Mouse (Mus musculus) testis, adult 2 months (tissue): ENCODE measurements around the gene Actn2. TPM values are rescaled to one million over a fixed set of nuclear protein-coding genes. Genes with fewer than 3 reads are reported as not detected.

Experiments used
- H3K27ac ChIP-seq: fragments of 200-500 bp; 2 replicates; pipeline ENCODE4 v1.5.1; 2012; ENCODE audit warnings: low read depth, low read length; ENCODE audit not compliant: control insufficient read depth, insufficient read depth
- H3K27me3 ChIP-seq: fragments of 200-500 bp; 2 replicates; pipeline ENCODE4 v1.6.1; 2012; ENCODE audit warnings: mild to moderate bottlenecking, low read length, moderate library complexity; ENCODE audit not compliant: control insufficient read depth, insufficient read depth
- H3K36me3 ChIP-seq: fragments of 200-500 bp; 2 replicates; pipeline ENCODE4 v1.6.1; 2012; ENCODE audit warnings: mild to moderate bottlenecking, low read length; ENCODE audit not compliant: control insufficient read depth, insufficient read depth
- H3K4me1 ChIP-seq: fragments of 200-500 bp; 2 replicates; pipeline ENCODE4 v1.6.1; 2012; ENCODE audit warnings: low read length; ENCODE audit not compliant: control insufficient read depth, insufficient read depth
- H3K4me3 ChIP-seq: fragments of 200-500 bp; 2 replicates; pipeline ENCODE4 v1.5.1; 2012; ENCODE audit warnings: low read depth, mild to moderate bottlenecking, low read length, moderate library complexity, mixed read lengths; ENCODE audit not compliant: control insufficient read depth
- CTCF ChIP-seq: fragments of 200-500 bp; IDR thresholded peaks from 2 replicates; pipeline ENCODE4 v1.5.1; 2012; ENCODE audit warnings: low read depth, mild to moderate bottlenecking, inconsistent platforms, low read length, moderate library complexity; ENCODE audit not compliant: control insufficient read depth, insufficient read depth, insufficient replicate concordance
- POLR2A ChIP-seq: fragments of 200-500 bp; IDR thresholded peaks from 2 replicates; pipeline ENCODE4 v1.6.1; 2012; ENCODE audit warnings: low read depth, mild to moderate bottlenecking, inconsistent platforms, low read length, moderate library complexity; ENCODE audit not compliant: control insufficient read depth
- polyA plus RNA-seq: library from polyadenylated mRNA; depleted of rRNA; stranded (reverse); fragments of >200 nt; gene quantifications from 2 replicates; pipeline ENCODE4 v1.2.3, GENCODE M21; 2012

The Actn2 gene
- polyA plus RNA-seq, 1 experiment = 6.5 TPM

DNA sequence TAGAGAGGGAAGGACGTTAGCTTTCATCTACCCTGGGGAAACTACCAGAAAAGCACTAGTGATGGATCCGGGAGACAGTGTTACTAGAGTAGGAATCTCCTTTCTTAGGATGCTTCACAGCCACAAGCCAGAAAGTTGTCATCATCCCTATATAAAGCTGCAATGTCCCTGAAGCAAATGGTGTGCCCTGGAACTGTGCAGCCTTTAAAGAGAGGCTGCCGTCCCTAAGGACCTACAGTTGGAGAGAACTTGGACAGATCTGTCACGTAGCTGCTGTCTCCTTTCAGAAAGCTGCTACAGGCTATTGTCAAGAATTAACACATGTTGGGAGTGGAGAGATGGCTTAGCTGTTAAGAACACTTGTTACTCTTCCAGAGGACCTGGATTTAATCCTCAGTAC, 20.9 kb upstream of the Actn2 start:
- Histone ChIP-seq H3K27me3 (no peaks in the 10 kb centered on the region), H3K27ac (no peak overlapping the region), H3K4me3 (no peak overlapping the region), H3K4me1 (no peaks in the 10 kb centered on the region), H3K36me3 (no peaks in the 10 kb centered on the region)
- TF ChIP-seq POLR2A (no peak), CTCF (no peak)

DNA sequence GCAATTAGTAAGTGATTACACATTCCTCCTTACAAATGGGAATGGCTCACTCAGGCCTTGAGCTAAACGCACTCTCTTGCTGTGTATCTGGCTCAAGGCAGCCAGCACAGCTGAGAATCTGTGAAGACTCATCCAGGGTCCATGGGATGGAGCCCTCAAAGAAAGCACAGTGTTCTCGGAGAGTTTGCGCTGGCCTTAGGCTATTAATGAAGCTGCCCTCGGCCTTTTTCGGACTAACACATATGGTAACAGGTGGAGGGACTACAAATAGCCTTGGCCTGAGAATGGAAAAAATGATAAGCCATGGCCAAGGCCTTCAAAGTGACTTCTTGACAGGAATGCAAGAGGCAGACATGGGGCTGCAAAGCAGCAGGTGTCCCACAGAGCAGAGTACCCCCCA, 17.0 kb upstream of the Actn2 start:
- Histone ChIP-seq H3K27me3 (no peaks in the 10 kb centered on the region), H3K4me3 (no peak overlapping the region), H3K4me1 (no peaks in the 10 kb centered on the region), H3K36me3 (no peaks in the 10 kb centered on the region), H3K27ac (no peak overlapping the region)
- no peak for TF ChIP-seq CTCF
- no peak for TF ChIP-seq POLR2A

DNA sequence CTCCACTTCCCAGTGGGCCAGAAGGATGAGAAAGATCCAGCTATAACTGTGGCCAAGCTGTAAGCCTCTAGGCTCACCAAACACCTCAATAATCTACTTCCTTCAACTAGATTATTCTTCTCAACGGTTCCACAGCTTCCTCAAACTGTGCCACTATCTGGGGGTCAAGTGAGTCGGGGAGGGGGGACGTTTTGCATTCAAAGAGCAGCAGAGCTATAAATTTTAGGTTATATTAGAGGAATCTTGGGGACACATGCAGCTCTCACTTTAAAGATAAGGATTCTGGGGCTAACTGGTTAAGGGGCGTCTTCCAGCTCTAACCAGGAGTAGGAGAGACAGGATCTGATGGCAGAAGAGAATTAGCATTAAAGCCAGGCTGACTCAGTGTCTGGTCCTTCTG, 15.6 kb upstream of the Actn2 start:
- H3K36me3 ChIP-seq = no peaks in the 10 kb centered on the region
- H3K27ac ChIP-seq = no peak overlapping the region
- no peaks in the 10 kb centered on the region for H3K27me3 ChIP-seq
- H3K4me3 ChIP-seq = no peak overlapping the region
- TF ChIP-seq POLR2A (no peak), CTCF (no peak)
- no peaks in the 10 kb centered on the region for H3K4me1 ChIP-seq

DNA sequence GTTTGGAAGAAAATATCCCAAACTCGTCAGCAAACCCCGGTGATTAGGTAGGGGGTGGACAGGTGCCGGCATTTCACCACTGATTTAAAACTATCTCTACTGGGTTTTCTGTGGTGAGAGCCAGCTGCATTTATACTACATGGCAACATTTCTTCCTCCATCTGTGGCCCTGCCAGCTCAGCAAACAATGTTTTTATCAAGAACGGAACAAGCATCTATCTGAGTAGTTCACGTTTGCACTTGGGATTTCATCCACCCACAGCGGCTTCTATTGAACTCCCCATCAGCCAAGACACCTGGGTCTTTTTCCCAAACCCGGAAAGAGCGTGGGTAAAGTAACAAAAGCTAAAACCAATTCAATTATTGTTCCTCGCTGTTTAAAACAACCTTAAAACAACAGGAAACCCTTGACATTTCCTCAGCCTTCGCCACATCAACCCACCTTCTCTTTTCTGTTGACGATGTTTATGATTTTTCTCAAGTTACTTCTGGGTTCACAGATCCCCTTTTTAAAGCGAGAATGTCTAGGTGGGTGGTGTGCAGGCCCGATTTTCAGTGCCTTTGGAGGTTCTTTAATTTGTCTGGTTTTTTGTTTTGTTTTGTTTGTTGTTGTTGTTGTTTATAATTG, 8.8 kb upstream of the Actn2 start:
- Histone ChIP-seq H3K4me1 (no peaks in the 10 kb centered on the region), H3K27ac (no peak overlapping the region), H3K4me3 (no peak overlapping the region), H3K36me3 (no peaks in the 10 kb centered on the region), H3K27me3 (no peaks in the 10 kb centered on the region)
- TF ChIP-seq CTCF = no peak
- no peak for TF ChIP-seq POLR2A

DNA sequence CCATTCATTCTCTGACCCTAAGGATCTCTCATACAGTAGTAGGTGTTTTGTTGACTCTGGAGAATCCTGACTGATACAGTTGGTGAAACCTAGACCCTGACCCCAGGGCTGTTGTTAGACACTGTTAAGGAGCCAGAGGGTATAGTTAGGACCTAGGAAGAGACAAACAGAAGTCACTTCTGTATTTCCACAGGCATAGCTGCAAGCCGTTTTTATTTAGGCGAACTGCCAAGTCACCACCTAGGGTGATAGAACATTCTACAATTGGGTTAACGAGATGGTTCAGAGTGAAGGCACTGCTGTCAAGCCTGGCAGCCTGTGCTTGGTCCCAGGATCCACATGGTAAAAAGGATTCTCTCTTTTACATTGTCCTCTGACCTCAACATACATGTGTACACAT, 6.3 kb upstream of the Actn2 start:
- Histone ChIP-seq H3K4me3 (no peak overlapping the region), H3K27me3 (no peaks in the 10 kb centered on the region), H3K27ac (no peak overlapping the region), H3K4me1 (no peaks in the 10 kb centered on the region), H3K36me3 (no peaks in the 10 kb centered on the region)
- TF ChIP-seq POLR2A (no peak), CTCF (no peak)

DNA sequence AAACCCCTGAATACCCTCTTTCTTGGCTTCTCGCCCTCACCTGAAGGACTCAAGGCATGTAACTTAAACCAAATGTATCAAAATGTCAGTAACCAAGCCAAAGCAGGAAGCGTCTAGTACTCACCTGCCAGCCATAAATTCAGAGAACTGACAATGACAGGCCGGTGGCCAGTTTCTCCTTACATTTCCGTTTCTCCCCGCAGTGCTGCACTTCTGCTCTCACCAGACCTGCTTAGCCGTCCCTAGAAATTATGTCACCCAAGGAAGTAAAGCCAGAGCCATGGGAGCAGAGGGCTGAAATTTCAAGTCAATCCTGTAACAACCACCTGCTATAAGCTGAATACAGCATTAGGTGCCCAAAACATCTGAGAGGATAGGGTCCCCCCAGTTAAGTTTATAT, 887 bp upstream of the Actn2 start:
- Histone ChIP-seq H3K27me3 (no peaks in the 10 kb centered on the region), H3K4me1 (peaks cover 7% of the 10 kb centered on the region), H3K4me3 (no peak overlapping the region), H3K36me3 (no peaks in the 10 kb centered on the region), H3K27ac (no peak overlapping the region)
- TF ChIP-seq CTCF (no peak), POLR2A (no peak)

DNA sequence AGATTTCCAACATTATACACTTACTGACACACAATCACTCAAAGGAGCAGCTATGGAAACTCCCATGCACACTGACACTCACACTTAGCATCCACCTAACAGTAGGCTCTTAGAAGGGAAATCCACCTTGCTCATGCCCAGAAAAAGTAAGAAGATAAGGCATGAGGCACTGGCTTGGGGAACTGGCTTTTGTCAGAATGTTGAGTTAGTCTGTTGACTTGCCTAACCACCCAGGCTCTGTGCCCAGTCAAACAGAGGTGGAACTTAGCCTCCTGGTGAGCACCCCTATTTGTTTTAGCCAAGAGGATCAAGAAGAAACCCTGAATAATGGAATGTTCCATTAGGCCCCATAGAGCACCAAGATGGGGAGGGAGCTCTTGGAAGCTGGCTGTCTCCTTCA, 1.1 kb downstream of the Actn2 start:
- TF ChIP-seq POLR2A = no peak
- TF ChIP-seq CTCF = no peak
- no peak overlapping the region for H3K27ac ChIP-seq

DNA sequence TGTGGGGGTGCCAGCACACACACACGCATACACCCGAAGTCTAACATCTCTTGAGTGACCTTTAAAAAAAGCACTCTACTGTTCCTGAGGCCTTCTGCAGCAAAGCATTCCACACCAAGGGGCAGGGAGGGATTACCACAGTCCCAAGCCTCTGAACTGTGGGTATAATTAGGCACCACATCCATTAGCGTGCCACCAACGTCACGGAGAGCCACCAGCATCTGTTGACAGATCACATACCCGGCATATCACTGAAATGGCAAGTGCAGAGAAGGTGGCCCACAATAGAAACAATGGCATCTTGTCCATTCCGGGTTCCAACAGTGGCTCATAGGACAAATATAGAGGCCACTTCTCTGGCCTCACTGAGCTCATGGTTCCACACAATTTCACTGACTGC, 2.8 kb downstream of the Actn2 start:
- no peak for TF ChIP-seq CTCF
- no peak for TF ChIP-seq POLR2A
- no peak overlapping the region for H3K4me3 ChIP-seq
- no peaks in the 10 kb centered on the region for H3K36me3 ChIP-seq
- no peaks in the 10 kb centered on the region for H3K27me3 ChIP-seq
- H3K27ac ChIP-seq = no peak overlapping the region
- H3K4me1 ChIP-seq = peaks cover 13% of the 10 kb centered on the region

More for the DNA sequence above, 1.1 kb downstream of the Actn2 start:
- no peaks in the 10 kb centered on the region for H3K36me3 ChIP-seq
- no peak overlapping the region for H3K4me3 ChIP-seq
- no peaks in the 10 kb centered on the region for H3K27me3 ChIP-seq
- peaks cover 7% of the 10 kb centered on the region for H3K4me1 ChIP-seq
